Mouse (Mus musculus) adrenal gland, adult 2 months (tissue): ENCODE measurements around the gene Zbtb11. TPM values are rescaled to one million over a fixed set of nuclear protein-coding genes. Genes with fewer than 3 reads are reported as not detected.

ENCODE experiments used
- DNase-seq: peaks from one replicate; pipeline ENCODE4 v3.0.0; 2021
- polyA plus RNA-seq: library from polyadenylated mRNA; depleted of rRNA; stranded (reverse); fragments of >200 nt; gene quantifications from 2 replicates; pipeline ENCODE4 v1.2.3, GENCODE M21; 2012
- total RNA-seq, 2 experiments: library from RNA; stranded (reverse); gene quantifications; 2 replicates each; pipeline ENCODE4 v1.2.3; 2021

The Zbtb11 gene
- total and polyA plus RNA-seq, 3 experiments = 4.6 to 25.3 (median 16.7) TPM

- DNase-seq = no peak
Measured at GRCm38 (mm10) chr16:55970416-55970815, 3.3 kb upstream of the Zbtb11 start.

DNA sequence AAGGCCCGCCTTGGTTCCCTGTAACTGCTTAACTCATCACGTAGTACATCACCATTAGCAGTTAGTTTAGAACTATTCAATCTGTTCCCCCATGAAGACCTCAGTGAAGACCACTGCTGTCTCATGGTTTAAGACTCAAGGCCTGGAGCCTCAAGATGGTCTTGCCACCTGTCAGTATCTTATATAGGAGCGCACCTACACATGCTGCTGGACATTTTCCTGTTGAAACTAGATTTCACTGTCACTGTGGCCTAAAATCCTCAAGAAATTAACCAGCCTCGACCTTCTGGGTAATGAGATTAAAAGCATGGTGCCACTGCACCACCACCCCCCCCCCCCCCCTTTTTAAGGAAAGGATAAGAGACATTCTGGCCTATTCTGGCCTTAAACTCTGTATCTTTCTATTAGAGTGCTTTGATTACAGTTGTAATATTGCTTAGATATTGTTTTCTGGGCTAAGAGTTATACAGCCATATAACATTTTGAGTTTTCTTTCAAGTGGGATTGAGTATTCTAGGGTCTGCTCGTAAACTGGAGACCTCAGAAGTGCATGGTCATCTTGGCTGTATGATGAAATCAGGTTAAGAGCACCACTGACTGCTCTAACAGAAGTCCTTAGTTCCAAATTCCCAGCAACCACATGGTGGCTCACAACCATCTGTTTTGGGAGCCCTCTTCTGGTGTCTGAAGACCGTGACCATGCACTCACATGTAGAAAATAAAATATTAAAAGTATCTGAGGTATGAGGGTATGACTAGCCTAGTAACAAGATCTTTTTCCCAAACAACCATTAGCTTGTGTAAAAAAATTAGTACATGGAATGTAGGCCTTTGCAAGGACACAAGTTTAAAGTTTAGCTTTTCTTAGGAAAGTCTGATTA lies 1.7 kb upstream of the Zbtb11 start:
- DNase-seq = no peak

- no peak for DNase-seq
Measured at GRCm38 (mm10) chr16:55972626-55973201, 969 bp upstream of the Zbtb11 start.

GRCm38 (mm10) chr16:55974256-55974902 lies 696 bp downstream of the Zbtb11 start:
- DNase-seq = peak; percentile 96

DNA sequence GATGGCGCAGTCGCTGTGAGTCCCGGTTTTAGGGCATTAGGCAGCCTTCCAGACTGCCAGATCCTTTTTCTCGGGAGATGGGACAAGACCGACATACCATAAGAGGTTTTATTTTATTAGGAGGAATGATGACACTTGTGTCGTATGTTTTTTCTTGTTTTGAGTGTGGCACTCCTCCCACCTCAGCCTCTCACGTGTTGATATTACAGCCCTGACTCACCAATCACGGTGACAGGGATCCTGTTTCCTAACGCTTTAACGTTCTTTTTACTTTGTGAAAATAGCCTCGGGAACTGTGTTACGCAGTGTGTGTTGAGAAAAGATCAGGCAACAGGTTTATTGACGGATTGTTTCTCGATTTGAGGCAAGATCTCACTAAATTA lies 1.2 kb downstream of the Zbtb11 start:
- DNase-seq = peak; percentile 76

DNA sequence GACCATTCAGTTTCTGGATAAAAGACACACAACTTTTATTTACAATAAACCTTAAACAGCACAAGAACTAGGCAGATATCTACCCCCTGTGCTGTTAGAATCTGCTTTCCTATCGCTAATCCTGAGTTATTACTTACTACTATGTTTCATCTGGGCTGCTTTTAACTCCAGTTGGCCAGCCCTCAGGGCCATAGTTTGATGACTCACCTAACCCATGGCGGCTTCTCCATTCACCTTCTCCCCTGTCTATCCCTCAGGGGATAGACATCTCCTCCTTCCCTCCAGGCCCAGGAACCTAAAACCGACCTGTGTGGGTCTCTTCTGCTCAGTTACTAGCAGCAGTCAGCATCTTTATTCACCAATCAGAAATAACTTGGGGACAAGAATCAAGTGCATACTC lies 12.3 kb downstream of the Zbtb11 start:
- DNase-seq = peak; percentile 47

- no peak for DNase-seq
Measured at GRCm38 (mm10) chr16:55990311-55990710, 16.6 kb downstream of the Zbtb11 start.

DNA sequence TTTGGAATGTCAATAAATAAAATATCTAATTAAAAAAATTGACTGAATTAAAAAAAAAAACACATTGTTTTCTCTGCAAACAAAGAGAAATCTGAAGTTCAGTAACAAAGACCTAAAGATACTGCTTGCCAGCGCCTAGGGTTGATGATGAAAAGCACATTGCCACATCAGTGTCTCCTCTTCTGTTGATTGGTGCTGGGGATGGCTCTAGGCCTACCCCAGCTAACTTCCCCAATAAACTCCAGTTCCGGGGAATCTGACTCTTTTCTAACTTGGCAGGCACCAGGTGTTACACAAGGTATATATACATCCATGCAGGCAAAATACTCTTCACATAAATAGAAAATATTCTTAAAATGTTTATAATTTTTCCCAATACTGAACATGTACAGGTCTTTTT lies 20.6 kb downstream of the Zbtb11 start:
- no peak for DNase-seq

DNA sequence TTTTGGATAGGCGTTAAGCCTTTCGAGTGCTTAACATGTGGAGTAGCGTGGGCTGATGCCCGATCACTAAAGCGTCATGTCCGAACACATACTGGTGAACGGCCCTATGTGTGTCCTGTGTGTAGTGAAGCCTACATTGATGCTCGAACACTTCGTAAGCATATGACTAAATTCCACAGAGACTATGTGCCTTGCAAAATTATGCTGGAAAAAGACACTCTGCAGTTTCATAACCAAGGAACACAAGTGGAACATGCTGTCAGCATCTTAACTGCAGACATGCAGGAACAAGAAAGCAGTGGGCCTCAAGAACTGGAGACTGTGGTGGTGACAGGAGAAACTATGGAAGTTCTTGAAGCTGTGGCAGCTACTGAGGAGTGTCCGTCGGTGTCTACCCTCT lies 33.1 kb downstream of the Zbtb11 start:
- DNase-seq = no peak

DNA sequence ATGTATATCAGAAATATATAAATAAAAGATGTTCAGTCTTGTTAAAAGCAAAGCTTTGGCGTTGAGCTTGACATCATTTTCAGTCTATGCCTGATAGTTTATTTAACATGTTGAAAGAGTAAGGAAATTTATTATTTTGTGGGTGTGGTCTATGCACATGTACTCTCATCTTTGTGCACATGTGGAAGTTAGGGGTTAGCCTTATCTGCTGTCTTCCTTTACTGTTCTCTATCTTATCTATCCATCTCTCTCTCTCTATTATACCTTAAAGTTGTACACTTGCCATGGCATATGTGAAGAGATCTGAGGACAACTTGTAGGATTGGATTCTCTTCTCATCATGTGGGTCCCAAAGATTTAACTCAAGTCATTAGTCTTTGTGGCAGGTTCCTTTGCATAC lies 35.2 kb downstream of the Zbtb11 start:
- no peak for DNase-seq

DNA sequence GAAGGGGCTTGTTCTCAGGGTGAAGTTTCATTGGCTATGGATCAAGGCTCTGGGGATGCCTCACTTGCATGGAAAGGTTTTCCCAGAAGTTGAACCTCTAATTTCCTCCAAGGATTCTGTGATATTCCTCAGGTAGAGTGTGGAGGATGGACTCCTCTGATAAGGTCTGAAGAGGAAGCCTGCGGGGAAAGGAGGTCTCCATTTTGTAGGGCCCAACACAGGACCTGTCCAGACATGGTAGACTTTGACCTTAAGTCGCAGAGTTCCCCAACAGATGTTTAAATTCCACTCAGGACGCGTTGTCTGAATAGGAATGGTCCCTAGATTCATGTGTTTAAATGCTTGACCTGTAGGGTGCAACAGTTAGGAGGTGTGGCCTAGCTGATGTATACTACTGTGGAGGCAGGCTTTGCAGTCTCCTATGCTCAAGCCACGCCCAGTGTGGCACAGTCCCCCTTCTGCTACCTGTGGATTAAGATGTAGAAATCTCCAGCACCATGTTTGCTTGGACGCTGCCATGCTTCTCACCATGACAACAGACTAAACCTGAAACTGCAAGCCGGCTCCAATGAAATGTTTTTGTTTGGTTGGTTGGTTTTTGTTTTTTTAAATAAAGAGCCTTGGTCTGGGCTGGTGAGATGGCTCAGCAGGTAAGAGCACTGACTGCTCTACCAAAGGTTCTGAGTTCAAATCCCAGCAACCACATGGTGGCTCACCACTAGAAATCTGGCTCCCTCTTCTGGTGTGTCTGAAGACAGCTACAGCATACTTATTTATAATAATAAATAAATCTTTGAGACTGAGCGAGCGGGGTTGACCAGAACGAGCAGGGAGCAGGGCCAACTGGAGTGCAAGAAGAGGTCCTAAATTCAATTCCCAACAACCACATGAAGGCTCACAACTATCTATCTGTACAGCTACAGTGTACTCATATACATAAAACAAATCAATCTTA lies 39.4 kb downstream of the Zbtb11 start:
- DNase-seq = no peak

- no peak for DNase-seq
Measured at GRCm38 (mm10) chr16:56014076-56014475, 40.4 kb downstream of the Zbtb11 start.

DNA sequence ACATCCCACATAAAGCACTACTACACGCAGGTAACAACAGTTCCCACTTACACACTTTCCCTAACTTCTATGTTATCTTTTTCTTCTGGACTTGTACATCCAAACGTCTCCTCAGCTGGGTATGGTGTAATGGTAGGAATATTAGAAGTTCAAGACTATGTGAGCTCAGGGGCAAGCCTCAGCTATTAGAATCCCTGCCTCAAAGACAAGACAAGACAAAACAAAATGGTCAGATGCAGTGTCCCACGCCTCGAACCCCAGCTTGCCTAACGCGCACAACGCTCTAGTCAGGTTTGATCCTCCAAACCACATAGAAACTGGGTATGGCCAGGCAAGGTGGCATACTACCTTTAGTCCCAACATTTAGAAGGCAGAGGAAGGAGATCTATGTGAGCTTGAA lies 46.0 kb downstream of the Zbtb11 start:
- DNase-seq = no peak

DNA sequence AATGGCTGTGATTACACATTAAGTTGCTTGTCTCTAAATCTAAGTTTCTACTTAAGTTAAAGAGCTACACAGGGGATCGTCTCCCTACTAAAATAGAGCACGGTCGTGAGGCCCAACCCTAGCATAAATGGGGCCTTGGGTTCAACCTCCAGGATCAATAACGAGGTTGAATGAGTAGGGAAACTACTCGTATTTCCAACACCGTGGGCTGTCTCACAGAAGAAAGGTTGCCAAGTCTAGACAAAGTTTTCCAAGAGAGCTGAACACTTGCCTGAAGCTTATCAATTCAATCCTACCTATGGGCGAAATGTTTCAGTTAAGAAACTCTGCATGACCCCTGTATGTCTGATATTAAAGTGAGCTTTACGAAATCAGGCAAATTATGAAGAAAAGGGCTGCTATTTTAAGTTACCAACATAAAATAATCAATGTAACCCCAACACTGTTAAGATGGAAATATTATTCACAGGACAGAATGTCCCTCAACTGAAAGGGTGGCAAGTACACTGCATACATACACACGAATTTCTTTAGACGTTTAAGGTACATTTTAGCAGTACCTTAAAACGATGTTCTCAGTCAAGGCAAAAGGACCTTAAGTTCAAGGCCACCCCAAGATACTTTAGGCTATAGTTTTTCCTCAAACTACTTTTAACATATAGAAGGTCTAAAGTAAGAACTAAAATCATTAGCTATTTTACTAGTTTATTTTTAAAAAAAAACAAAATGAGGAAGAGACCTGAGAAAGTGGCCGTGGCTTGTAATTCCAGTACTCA lies 54.4 kb downstream of the Zbtb11 start:
- no peak for DNase-seq

- DNase-seq = no peak
Measured at GRCm38 (mm10) chr16:56028722-56029551, 55.3 kb downstream of the Zbtb11 start.

- DNase-seq = peak; percentile 98
Measured at GRCm38 (mm10) chr16:56029661-56030082, 56.0 kb downstream of the Zbtb11 start, which contains the start of gene Pcnp. Gene Pcnp, minus strand, starts transcription at chr16:56029739.

GRCm38 (mm10) chr16:56034566-56034965 lies 60.9 kb downstream of the Zbtb11 start:
- DNase-seq = no peak

DNA sequence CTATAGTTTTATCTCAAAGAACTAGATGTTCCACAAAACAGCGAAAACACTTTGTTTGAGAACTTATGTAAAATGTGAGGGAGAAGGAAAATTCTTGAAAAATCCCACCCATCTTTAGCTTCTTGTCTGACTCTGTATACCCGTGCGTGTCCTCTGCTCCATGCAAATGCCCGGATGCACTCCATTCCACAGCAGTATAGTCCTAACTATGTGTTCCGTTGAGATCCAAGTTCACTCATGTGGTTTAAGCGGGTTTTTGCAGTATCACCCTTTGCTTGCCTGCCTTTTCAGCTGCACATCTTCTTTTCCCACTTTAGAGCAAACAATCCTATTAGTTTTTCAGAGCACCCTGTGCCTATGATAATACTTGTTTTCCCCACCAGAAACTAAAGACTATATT lies 62.8 kb downstream of the Zbtb11 start:
- no peak for DNase-seq

- DNase-seq = peak; percentile 96
Measured at GRCm38 (mm10) chr16:56037138-56038010, 63.7 kb downstream of the Zbtb11 start, which contains the start of gene Trmt10c. Gene Trmt10c, minus strand, starts transcription at chr16:56037819.
